Mouse (Mus musculus) urinary bladder, adult 18-20 months (tissue): ENCODE measurements around the gene Unc5a.

ENCODE experiments used
- DNase-seq, 2 experiments: peaks; one replicate each; pipeline ENCODE4 v3.0.0; 2022; ENCODE audit warnings: low spot score in 2 of 2, mixed read lengths in 2 of 2

Gene Unc5a

GRCm38 (mm10) chr13:54948531-54949493, at the start of gene Unc5a:
Gene Unc5a, plus strand, starts transcription at chr13:54949411.
- peak; percentile 20 to 60 for DNase-seq

- DNase-seq = no peak
These were observed 37.2 kb upstream of the Unc5a start for GRCm38 (mm10) chr13:54912053-54912452.

- no peak for DNase-seq
These were observed 36.2 kb upstream of the Unc5a start for GRCm38 (mm10) chr13:54912894-54913621.

GRCm38 (mm10) chr13:54916644-54917043, 32.6 kb upstream of the Unc5a start:
- no peak for DNase-seq

DNA sequence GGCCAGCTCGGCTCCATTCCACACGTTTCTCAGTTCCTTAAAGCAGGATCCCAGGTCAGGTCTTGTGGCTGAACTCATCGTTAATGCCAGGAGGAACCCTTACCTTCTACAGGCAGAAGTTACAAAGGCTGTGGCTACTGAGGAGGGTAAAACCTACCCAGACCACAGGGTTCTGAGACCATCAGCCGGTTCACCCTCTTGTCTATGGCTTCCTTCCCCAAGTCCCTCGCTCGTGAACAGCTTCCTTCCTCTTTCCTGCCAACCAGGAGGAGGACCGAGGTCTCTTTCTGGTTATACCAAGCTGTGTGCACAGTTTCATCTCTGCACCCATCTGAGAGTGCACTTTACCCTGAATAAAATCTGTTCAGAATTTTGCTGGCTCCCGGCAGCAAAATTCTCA, 30.3 kb upstream of the Unc5a start:
- DNase-seq = no peak

- no peak for DNase-seq
These were observed 29.5 kb upstream of the Unc5a start for GRCm38 (mm10) chr13:54919666-54920065.

DNA sequence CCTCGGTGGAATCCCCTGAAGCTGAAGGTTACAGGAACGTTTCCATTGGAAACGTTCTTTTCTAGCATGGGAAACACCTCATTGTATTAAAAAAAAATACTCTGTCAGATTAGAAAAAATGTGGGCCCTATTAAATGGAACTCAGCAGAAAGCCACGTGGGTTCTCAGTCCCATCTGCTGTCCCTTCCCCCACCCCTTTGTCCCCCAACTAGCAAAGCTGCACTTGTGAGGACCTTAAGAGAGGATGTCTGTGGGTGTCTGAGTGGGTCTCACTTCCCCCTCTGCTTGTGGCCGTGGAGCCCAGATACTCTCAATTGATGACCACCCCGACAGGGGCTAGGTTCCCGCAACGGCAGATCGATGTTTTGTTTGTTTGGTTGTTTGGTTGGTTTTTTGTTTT, 27.5 kb upstream of the Unc5a start:
- no peak for DNase-seq

DNA sequence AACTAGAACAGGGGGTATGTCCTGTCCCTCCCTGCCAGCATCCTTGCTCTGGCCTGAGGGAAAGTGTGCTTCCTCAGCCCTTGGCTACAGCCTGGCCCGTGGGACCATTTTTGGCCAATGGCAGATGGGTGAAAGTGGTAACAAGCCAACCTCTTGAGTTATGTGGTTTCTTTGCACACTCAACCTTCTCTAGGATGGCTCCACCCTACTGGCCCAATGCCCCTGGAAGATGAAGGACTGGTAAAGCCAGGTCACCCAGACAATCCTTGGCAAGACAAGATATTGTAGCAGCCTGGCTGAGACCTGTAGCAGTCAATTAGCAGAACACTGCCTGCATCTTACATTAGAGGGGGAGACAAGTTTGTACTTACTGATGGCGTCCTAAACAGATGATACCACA, 25.5 kb upstream of the Unc5a start:
- no peak for DNase-seq

GRCm38 (mm10) chr13:54925466-54925865, 23.7 kb upstream of the Unc5a start:
- DNase-seq = no peak

DNA sequence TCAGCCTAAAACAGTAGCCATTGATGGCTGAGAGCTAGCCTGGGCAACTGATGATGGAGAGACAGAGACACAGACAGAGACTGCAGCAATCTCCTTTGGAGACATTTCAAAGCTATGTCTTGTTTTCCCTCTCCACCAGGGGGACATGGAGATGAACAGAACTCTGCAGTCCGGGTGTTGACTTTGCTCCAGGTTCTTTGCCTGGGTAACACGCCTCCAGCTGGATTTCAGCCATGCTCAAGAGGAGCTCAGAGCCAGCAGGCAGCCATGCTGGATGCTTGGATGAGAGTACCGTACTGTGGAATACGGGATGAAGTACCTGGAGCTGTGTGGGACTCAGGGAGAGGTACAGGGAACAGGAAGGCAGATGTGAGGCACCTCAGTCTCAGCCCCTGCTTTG, 22.6 kb upstream of the Unc5a start:
- DNase-seq = no peak

GRCm38 (mm10) chr13:54930123-54930522, 19.1 kb upstream of the Unc5a start:
- no peak for DNase-seq

- DNase-seq = no peak
These were observed 14.3 kb upstream of the Unc5a start for GRCm38 (mm10) chr13:54934873-54935272.

- DNase-seq = no peak
These were observed 13.0 kb upstream of the Unc5a start for GRCm38 (mm10) chr13:54936173-54936572.

DNA sequence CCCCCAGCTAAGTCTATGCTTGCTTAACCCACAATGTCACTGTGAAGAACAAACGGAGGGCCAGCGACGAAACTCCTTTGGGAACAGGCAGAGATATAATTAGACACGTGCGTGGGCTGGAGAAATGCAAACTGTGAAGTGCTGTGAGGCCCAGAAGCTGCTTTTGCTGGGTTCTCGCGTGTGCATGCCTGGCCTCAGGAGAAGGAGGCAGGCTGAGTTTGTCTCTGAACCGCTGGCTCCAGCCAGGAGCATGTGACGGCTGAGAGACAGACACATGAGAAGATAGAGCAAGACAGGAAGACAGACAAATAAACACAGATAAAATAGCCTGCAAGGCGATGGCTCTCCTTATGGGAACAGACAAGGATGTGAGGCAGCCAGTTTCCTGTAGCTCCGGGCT, 11.3 kb upstream of the Unc5a start:
- DNase-seq = no peak

- no peak for DNase-seq
These were observed 10.7 kb upstream of the Unc5a start for GRCm38 (mm10) chr13:54938493-54938892.

GRCm38 (mm10) chr13:54944411-54945157, 4.6 kb upstream of the Unc5a start:
- DNase-seq = no peak

- no peak for DNase-seq
These were observed 3.9 kb upstream of the Unc5a start for GRCm38 (mm10) chr13:54945332-54945731.

GRCm38 (mm10) chr13:54946406-54946805, 2.8 kb upstream of the Unc5a start:
- no peak for DNase-seq

GRCm38 (mm10) chr13:54949592-54949991, 381 bp downstream of the Unc5a start:
- no peak for DNase-seq

DNA sequence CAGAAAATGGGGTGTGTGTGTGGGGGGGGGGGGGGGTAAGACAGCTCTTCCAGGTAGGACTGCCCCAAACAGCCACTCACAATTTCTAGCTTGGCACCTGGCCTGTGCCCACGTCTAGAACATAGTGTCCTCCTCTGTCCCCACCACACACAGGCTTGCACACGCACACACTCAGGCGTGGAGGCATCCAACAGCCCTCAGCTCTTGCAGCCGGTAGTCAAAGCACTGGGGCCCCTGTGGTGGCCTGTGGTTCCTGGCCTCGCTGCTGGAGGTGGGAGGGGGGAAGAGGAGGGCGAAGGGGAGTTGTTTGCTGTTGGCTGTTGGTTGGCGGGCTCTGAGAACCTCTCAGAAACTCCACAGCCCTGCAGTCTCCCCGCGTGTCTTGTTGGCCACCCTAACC, 920 bp downstream of the Unc5a start:
- no peak for DNase-seq

DNA sequence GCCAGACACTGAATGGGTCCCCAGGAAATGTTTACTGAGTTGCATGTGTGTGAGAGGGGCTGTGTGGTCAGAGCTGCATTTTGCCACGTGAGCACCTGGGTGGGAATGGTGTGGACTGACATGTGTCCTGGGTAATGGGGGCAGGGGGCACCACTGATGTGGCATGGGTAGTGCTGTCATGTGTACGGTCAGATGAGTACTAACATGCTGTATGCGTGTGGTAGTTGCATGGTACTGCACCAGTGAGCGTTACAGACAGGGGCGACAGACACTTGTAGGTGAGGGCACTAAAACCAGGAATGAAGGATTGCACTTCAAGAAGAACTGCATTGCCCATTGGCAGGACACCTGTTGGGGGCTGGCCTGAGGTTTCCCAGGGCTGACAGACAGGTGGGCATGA, 2.0 kb downstream of the Unc5a start:
- no peak for DNase-seq

GRCm38 (mm10) chr13:54954745-54955144, 5.5 kb downstream of the Unc5a start:
- no peak for DNase-seq
